Mouse (Mus musculus): Measurements from ENCODE around the gene Donson. TPM values are rescaled to one million over a fixed set of nuclear protein-coding genes. Genes with fewer than 3 reads are reported as not detected.

Gene Donson
- polyA plus RNA-seq, 1 experiment from 2014 or later: 16.9 TPM

GRCm38 (mm10) chr16:91639161-91639560 is 49.4 kb downstream of the Donson start:
- ATAC-seq (ENCODE audit: insufficient read depth, low FRiP score): no peak
- no peak overlapping the region for H3K27ac ChIP-seq (ENCODE audit: low read length)
- WGBS: 95% methylated on average over 5 of the region's 5 CpGs
- H3K4me1 ChIP-seq (ENCODE audit: control insufficient read depth, insufficient read depth, low read length): no peaks in the 10 kb centered on the region
- H3K4me3 ChIP-seq (replicated peaks; ENCODE audit: low read length): no peak overlapping the region
- H3K27me3 ChIP-seq (ENCODE audit: control insufficient read depth, insufficient read depth, low read length): no peaks in the 10 kb centered on the region
- H3K36me3 ChIP-seq (ENCODE audit: control insufficient read depth, insufficient read depth, low read length): peaks cover 25% of the 10 kb centered on the region
- H3K4me2 ChIP-seq (ENCODE audit: low read depth, low read length): no peak overlapping the region
- no peaks in the 10 kb centered on the region for H3K9me3 ChIP-seq (replicated peaks; ENCODE audit: control insufficient read depth, low read length)
- no peak overlapping the region for H3K9ac ChIP-seq (ENCODE audit: low read length)

GRCm38 (mm10) chr16:91633641-91634040 is 54.9 kb downstream of the Donson start:
- no peak overlapping the region for H3K9ac ChIP-seq (ENCODE audit: low read length)
- no peak overlapping the region for H3K4me2 ChIP-seq (ENCODE audit: low read depth, low read length)
- H3K27ac ChIP-seq (ENCODE audit: low read length): no peak overlapping the region
- H3K4me1 ChIP-seq (ENCODE audit: control insufficient read depth, insufficient read depth, low read length): no peaks in the 10 kb centered on the region
- no peak overlapping the region for H3K4me3 ChIP-seq (replicated peaks; ENCODE audit: low read length)
- H3K36me3 ChIP-seq (ENCODE audit: control insufficient read depth, insufficient read depth, low read length): peaks cover 39% of the 10 kb centered on the region
- WGBS: 87% methylated on average over 12 of the region's 12 CpGs
- ATAC-seq (ENCODE audit: insufficient read depth, low FRiP score): no peak
- no peaks in the 10 kb centered on the region for H3K27me3 ChIP-seq (ENCODE audit: control insufficient read depth, insufficient read depth, low read length)
- no peaks in the 10 kb centered on the region for H3K9me3 ChIP-seq (replicated peaks; ENCODE audit: control insufficient read depth, low read length)

GRCm38 (mm10) chr16:91632940-91633339 is 55.6 kb downstream of the Donson start:
- Histone ChIP-seq H3K36me3 (ENCODE audit: control insufficient read depth, insufficient read depth, low read length) (peaks cover 46% of the 10 kb centered on the region), H3K9me3 (replicated peaks; ENCODE audit: control insufficient read depth, low read length) (no peaks in the 10 kb centered on the region), H3K27ac (ENCODE audit: low read length) (no peak overlapping the region), H3K4me2 (ENCODE audit: low read depth, low read length) (no peak overlapping the region), H3K9ac (ENCODE audit: low read length) (no peak overlapping the region), H3K4me1 (ENCODE audit: control insufficient read depth, insufficient read depth, low read length) (no peaks in the 10 kb centered on the region), H3K27me3 (ENCODE audit: control insufficient read depth, insufficient read depth, low read length) (no peaks in the 10 kb centered on the region), H3K4me3 (replicated peaks; ENCODE audit: low read length) (no peak overlapping the region)
- 92% methylated on average over 7 of the region's 7 CpGs for WGBS
- no peak for ATAC-seq (ENCODE audit: insufficient read depth, low FRiP score)

- ATAC-seq (ENCODE audit: insufficient read depth, low FRiP score): no peak
- no peaks in the 10 kb centered on the region for H3K4me1 ChIP-seq (ENCODE audit: control insufficient read depth, insufficient read depth, low read length)
Measured at GRCm38 (mm10) chr16:91632439-91632838, 56.1 kb downstream of the Donson start.

GRCm38 (mm10) chr16:91630584-91630983 is 58.0 kb downstream of the Donson start:
- WGBS: 60% methylated on average over 1 of the region's 1 CpGs
- no peak for ATAC-seq (ENCODE audit: insufficient read depth, low FRiP score)
- Histone ChIP-seq H3K4me3 (replicated peaks; ENCODE audit: low read length) (no peak overlapping the region), H3K9ac (ENCODE audit: low read length) (no peak overlapping the region), H3K27ac (ENCODE audit: low read length) (no peak overlapping the region), H3K36me3 (ENCODE audit: control insufficient read depth, insufficient read depth, low read length) (peaks cover 44% of the 10 kb centered on the region), H3K27me3 (ENCODE audit: control insufficient read depth, insufficient read depth, low read length) (no peaks in the 10 kb centered on the region), H3K4me2 (ENCODE audit: low read depth, low read length) (no peak overlapping the region), H3K9me3 (replicated peaks; ENCODE audit: control insufficient read depth, low read length) (no peaks in the 10 kb centered on the region), H3K4me1 (ENCODE audit: control insufficient read depth, insufficient read depth, low read length) (no peaks in the 10 kb centered on the region)

More at GRCm38 (mm10) chr16:91632439-91632838, 56.1 kb downstream of the Donson start:
- Histone ChIP-seq H3K4me3 (replicated peaks; ENCODE audit: low read length) (no peak overlapping the region), H3K36me3 (ENCODE audit: control insufficient read depth, insufficient read depth, low read length) (peaks cover 47% of the 10 kb centered on the region), H3K9me3 (replicated peaks; ENCODE audit: control insufficient read depth, low read length) (no peaks in the 10 kb centered on the region), H3K9ac (ENCODE audit: low read length) (no peak overlapping the region), H3K4me2 (ENCODE audit: low read depth, low read length) (no peak overlapping the region), H3K27ac (ENCODE audit: low read length) (no peak overlapping the region), H3K27me3 (ENCODE audit: control insufficient read depth, insufficient read depth, low read length) (no peaks in the 10 kb centered on the region)
- WGBS: 87% methylated on average over 5 of the region's 5 CpGs

GRCm38 (mm10) chr16:91629749-91630148 is 58.8 kb downstream of the Donson start:
- WGBS: 86% methylated on average over 4 of the region's 4 CpGs
- H3K9me3 ChIP-seq (replicated peaks; ENCODE audit: control insufficient read depth, low read length): no peaks in the 10 kb centered on the region
- H3K4me1 ChIP-seq (ENCODE audit: control insufficient read depth, insufficient read depth, low read length): no peaks in the 10 kb centered on the region
- H3K4me3 ChIP-seq (replicated peaks; ENCODE audit: low read length): no peak overlapping the region
- no peak overlapping the region for H3K4me2 ChIP-seq (ENCODE audit: low read depth, low read length)
- H3K9ac ChIP-seq (ENCODE audit: low read length): no peak overlapping the region
- H3K27ac ChIP-seq (ENCODE audit: low read length): no peak overlapping the region
- no peak for ATAC-seq (ENCODE audit: insufficient read depth, low FRiP score)
- H3K36me3 ChIP-seq (ENCODE audit: control insufficient read depth, insufficient read depth, low read length): peaks cover 40% of the 10 kb centered on the region; the same call in 1 of the 2 replicates
- no peaks in the 10 kb centered on the region for H3K27me3 ChIP-seq (ENCODE audit: control insufficient read depth, insufficient read depth, low read length)

GRCm38 (mm10) chr16:91628673-91629072 is 59.9 kb downstream of the Donson start:
- no peak for ATAC-seq (ENCODE audit: insufficient read depth, low FRiP score)
- no peak overlapping the region for H3K4me2 ChIP-seq (ENCODE audit: low read depth, low read length)
- peaks cover 41% of the 10 kb centered on the region; the same call in 1 of the 2 replicates for H3K36me3 ChIP-seq (ENCODE audit: control insufficient read depth, insufficient read depth, low read length)
- H3K27me3 ChIP-seq (ENCODE audit: control insufficient read depth, insufficient read depth, low read length): no peaks in the 10 kb centered on the region
- no peaks in the 10 kb centered on the region for H3K9me3 ChIP-seq (replicated peaks; ENCODE audit: control insufficient read depth, low read length)
- no peaks in the 10 kb centered on the region for H3K4me1 ChIP-seq (ENCODE audit: control insufficient read depth, insufficient read depth, low read length)
- no peak overlapping the region for H3K27ac ChIP-seq (ENCODE audit: low read length)
- 94% methylated on average over 3 of the region's 3 CpGs for WGBS
- H3K9ac ChIP-seq (ENCODE audit: low read length): no peak overlapping the region
- H3K4me3 ChIP-seq (replicated peaks; ENCODE audit: low read length): no peak overlapping the region

- peaks cover 36% of the 10 kb centered on the region; the same call in 1 of the 2 replicates for H3K36me3 ChIP-seq (ENCODE audit: control insufficient read depth, insufficient read depth, low read length)
- H3K27ac ChIP-seq (ENCODE audit: low read length): no peak overlapping the region
- H3K4me2 ChIP-seq (ENCODE audit: low read depth, low read length): no peak overlapping the region
- no peaks in the 10 kb centered on the region for H3K9me3 ChIP-seq (replicated peaks; ENCODE audit: control insufficient read depth, low read length)
- no peak for ATAC-seq (ENCODE audit: insufficient read depth, low FRiP score)
- H3K27me3 ChIP-seq (ENCODE audit: control insufficient read depth, insufficient read depth, low read length): no peaks in the 10 kb centered on the region
- WGBS: 81% methylated on average over 7 of the region's 7 CpGs
- no peak overlapping the region for H3K4me3 ChIP-seq (replicated peaks; ENCODE audit: low read length)
- no peaks in the 10 kb centered on the region for H3K4me1 ChIP-seq (ENCODE audit: control insufficient read depth, insufficient read depth, low read length)
- no peak overlapping the region for H3K9ac ChIP-seq (ENCODE audit: low read length)
Measured at GRCm38 (mm10) chr16:91627831-91628230, 60.7 kb downstream of the Donson start.
